Mouse (Mus musculus) CD4-positive, CD25-positive, alpha-beta regulatory T cell, adult 4 months (primary cell): Measurements from ENCODE around the gene Vmn2r115. TPM values are rescaled to one million over a fixed set of nuclear protein-coding genes. Genes with fewer than 3 reads are reported as not detected.
"Not testable (repeated sequence)": the region's sequence is repeated elsewhere in the genome, so short reads cannot be mapped to it uniquely, and the experiment has no call there.

Experiments used
- ATAC-seq: one replicate; pipeline ENCODE4 v1.8.0; 2017
- polyA plus RNA-seq, 2 experiments: library from polyadenylated mRNA; unstranded; fragments of 100-300 nt; shearing (Covaris generic); gene quantifications; one replicate each; pipeline ENCODE4 v1.2.1; 2017

The Vmn2r115 gene
- polyA plus RNA-seq: not detected

DNA sequence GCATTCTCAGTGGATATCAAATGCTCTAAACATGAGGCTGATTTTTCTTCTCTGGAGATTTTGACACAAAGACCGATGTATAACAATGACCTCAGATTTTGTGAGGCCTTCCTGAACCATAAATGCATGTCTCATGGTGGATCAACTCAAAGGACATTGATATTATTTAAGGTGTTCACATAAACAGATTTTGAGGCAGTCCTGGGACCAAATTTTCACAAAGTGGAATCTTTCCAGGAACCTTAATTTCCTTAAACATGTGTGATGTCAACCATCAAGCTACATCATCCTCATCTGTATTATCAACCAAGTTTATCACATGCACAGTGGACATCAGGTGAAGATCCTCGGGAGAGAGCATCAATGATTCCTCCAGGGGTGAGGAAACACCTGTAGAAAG lies at the start of gene Vmn2r115:
TSS of gene Vmn2r115 (plus strand) at position 301 of the 400 bp plus-strand sequence.
- ATAC-seq: not testable (repeated sequence)

DNA sequence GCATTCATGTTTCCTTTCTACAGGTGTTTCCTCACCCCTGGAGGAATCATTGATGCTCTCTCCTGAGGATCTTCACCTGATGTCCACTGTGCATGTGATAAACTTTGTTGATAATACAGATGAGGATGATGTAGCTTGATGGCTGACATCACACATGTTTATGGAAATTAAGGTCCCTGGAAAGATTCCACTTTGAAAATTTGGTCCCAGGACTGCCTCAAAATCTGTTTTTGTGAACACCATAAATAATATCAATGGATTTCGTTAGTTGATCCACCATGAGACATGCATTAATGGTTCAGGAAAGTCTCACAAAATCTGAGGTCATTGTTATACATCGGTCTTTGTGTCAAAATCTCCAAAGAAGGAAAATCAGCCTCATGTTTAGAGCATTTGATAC lies 31.1 kb upstream of the Vmn2r115 start, which contains the start of gene Vmn2r114:
TSS of gene Vmn2r114 (minus strand) at position 101 of the 400 bp plus-strand sequence.
- not testable (repeated sequence) for ATAC-seq

DNA sequence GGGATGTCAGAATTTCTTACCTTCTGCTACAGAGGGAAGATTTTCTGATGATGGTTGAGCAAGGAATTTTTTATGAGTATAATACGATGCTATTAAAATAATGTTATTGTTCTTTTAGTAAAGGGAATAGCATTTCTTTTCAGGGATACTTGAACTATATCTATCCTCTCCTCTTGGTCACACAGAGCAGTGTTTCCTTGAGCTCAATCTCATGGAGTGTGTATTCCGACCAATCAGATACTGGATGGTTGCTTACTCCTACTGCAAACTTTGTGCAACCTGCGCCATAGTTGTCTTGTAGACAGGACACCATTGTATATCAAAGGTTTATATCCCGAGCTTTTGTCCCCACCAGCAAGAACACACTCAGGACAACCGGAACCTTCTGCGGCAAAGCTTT lies 12.9 kb upstream of the Vmn2r115 start:
- ATAC-seq: no peak

DNA sequence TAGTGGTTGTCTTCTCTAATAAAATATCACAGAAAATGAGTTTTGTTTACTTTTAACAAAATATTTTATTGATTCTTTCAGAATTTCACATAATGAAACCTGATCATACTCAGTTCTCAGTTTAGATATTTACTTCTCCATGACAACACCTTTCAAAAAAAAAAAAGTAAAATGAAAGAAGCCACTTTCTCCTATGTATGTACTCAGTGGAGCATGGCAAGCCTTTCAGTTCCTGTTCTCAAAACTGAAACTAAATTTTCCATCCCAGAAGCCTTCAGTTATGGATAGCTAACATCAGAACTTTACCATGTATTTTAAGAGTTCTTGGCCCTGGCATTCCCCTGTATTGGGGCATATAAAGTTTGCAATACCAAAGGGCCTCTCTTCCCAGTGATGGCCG lies 8.1 kb downstream of the Vmn2r115 start:
- no peak for ATAC-seq

DNA sequence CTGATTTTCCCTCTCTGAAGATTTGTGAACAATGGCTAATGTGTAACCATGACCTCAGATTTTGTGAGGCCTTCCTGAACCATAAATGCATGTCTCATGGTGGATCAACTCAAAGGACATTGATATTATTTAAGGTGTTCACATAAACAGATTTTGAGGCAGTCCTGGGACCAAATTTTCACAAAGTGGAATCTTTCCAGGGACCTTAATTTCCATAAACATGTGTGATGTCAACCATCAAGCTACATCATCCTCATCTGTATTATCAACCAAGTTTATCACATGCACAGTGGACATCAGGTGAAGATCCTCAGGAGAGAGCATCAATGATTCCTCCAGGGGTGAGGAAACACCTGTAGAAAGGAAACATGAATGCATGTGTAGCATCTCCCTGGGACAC lies 40.8 kb downstream of the Vmn2r115 start, which contains the start of gene Vmn2r116:
TSS of gene Vmn2r116 (plus strand) at position 301 of the 400 bp plus-strand sequence.
- ATAC-seq: not testable (repeated sequence)

Other genes with a start within 250 kb of the Vmn2r115 start
- gene Zfp40, start 150.5 kb upstream of the Vmn2r115 start, polyA plus RNA-seq: 10 to 100 TPM; 10.4 to 11.7 TPM
- under 1 TPM in 1 of 2 experiments, not detected in 1; 0.09 TPM for gene Vmn2r114, start 31.2 kb upstream of the Vmn2r115 start, polyA plus RNA-seq
- gene Vmn2r116, start 40.9 kb downstream of the Vmn2r115 start, polyA plus RNA-seq: not detected
- gene Vmn2r117, start 136.0 kb downstream of the Vmn2r115 start, polyA plus RNA-seq: not detected
- 1 to 10 TPM; 3.4 to 4.3 TPM for gene Zfp213, start 220.5 kb downstream of the Vmn2r115 start, polyA plus RNA-seq